Mouse (Mus musculus): ENCODE data around the gene Zfp750. TPM values are rescaled to one million over a fixed set of nuclear protein-coding genes. Genes with fewer than 3 reads are reported as not detected.

Gene Zfp750
- total and polyA plus RNA-seq, 3 experiments, result 0.06 to 0.08 TPM; not detected in 1

- Histone ChIP-seq H3K9me3 (replicated peaks; ENCODE audit: insufficient read depth, low read length) (no peaks in the 10 kb centered on the region), H3K4me1 (ENCODE audit: control insufficient read depth in 1 of 2, insufficient read depth in 2 of 2, low read length in 2 of 2) (no peaks in the 10 kb centered on the region), H3K79me2 (ENCODE audit: control insufficient read depth, insufficient read depth, low read length, poor library complexity) (no peaks in the 10 kb centered on the region), H3K27ac (ENCODE audit: control insufficient read depth, low read depth, low read length) (no peak overlapping the region), H3K36me3 (ENCODE audit: control insufficient read depth in 1 of 2, insufficient read depth in 2 of 2, low read length in 2 of 2) (peaks cover 0 to 15% of the 10 kb centered on the region in 2 experiments; a peak in 2 of 4 replicates), H3K9ac (ENCODE audit: control insufficient read depth, low read depth, low read length, poor library complexity, severe bottlenecking) (no peak overlapping the region), H3K4me3 (ENCODE audit: control insufficient read depth in 1 of 2, insufficient read depth in 1 of 2, low read depth in 2 of 2, low read length in 2 of 2) (no peak overlapping the region), H3K27me3 (ENCODE audit: control insufficient read depth in 1 of 2, insufficient read depth in 2 of 2, low read length in 2 of 2) (no peaks in the 10 kb centered on the region)
- no peak for DNase-seq (ENCODE audit: low read depth, low spot score)
- TF ChIP-seq MAX (IDR thresholded peaks at IDR 0.05; ENCODE audit: low read length), result no peak
- no peak for TF ChIP-seq GABPA (IDR thresholded peaks at IDR 0.05; ENCODE audit: low read depth, low read length)
- no peak for TF ChIP-seq CHD2 (IDR thresholded peaks at IDR 0.05; ENCODE audit: low read length)
- TF ChIP-seq POLR2AphosphoS2 (IDR thresholded peaks at IDR 0.05; ENCODE audit: low read length), result no peak
- no peak for TF ChIP-seq SIN3A (IDR thresholded peaks at IDR 0.05; ENCODE audit: low read length)
- no peak for TF ChIP-seq UBTF (IDR thresholded peaks at IDR 0.05; ENCODE audit: borderline replicate concordance, insufficient read depth, low read depth, low read length)
- no peak for TF ChIP-seq MAFK (IDR thresholded peaks at IDR 0.05; ENCODE audit: borderline replicate concordance, low read depth, low read length)
- no peak for TF ChIP-seq MYB (IDR thresholded peaks at IDR 0.05; ENCODE audit: low read depth, low read length)
- TF ChIP-seq ZKSCAN1 (IDR thresholded peaks at IDR 0.05; ENCODE audit: low read depth, low read length), result no peak
- TF ChIP-seq USF2 (IDR thresholded peaks at IDR 0.05; ENCODE audit: borderline replicate concordance in 1 of 2, insufficient read depth in 1 of 2, low read depth in 1 of 2, low read length in 2 of 2), result no peak
- no peak for TF ChIP-seq ETS1 (IDR thresholded peaks at IDR 0.05; ENCODE audit: low read depth, low read length)
- TF ChIP-seq CHD1 (IDR thresholded peaks at IDR 0.05; ENCODE audit: low read depth, low read length), result no peak
- no peak for TF ChIP-seq ZMIZ1 (IDR thresholded peaks at IDR 0.05; ENCODE audit: low read depth, low read length)
- TF ChIP-seq HCFC1 (IDR thresholded peaks at IDR 0.05; ENCODE audit: low read depth, low read length), result no peak
- TF ChIP-seq ZC3H11A (IDR thresholded peaks at IDR 0.05; ENCODE audit: low read depth, low read length), result no peak
- TF ChIP-seq MXI1 (IDR thresholded peaks at IDR 0.05; ENCODE audit: low read depth, low read length), result no peak
Observed at GRCm38 (mm10) chr11:121502000-121502860, 16.9 kb downstream of the Zfp750 start.

- Histone ChIP-seq H3K9ac (ENCODE audit: control insufficient read depth, low read depth, low read length, poor library complexity, severe bottlenecking) (no peak overlapping the region), H3K27ac (ENCODE audit: control insufficient read depth, low read depth, low read length) (no peak overlapping the region), H3K36me3 (ENCODE audit: control insufficient read depth in 1 of 2, insufficient read depth in 2 of 2, low read length in 2 of 2) (peaks cover 0 to 17% of the 10 kb centered on the region in 2 experiments; a peak in 2 of 4 replicates), H3K27me3 (ENCODE audit: control insufficient read depth in 1 of 2, insufficient read depth in 2 of 2, low read length in 2 of 2) (no peaks in the 10 kb centered on the region), H3K79me2 (ENCODE audit: control insufficient read depth, insufficient read depth, low read length, poor library complexity) (no peaks in the 10 kb centered on the region), H3K9me3 (replicated peaks; ENCODE audit: insufficient read depth, low read length) (no peaks in the 10 kb centered on the region), H3K4me3 (ENCODE audit: control insufficient read depth in 1 of 2, insufficient read depth in 1 of 2, low read depth in 2 of 2, low read length in 2 of 2) (no peak overlapping the region), H3K4me1 (ENCODE audit: control insufficient read depth in 1 of 2, insufficient read depth in 2 of 2, low read length in 2 of 2) (no peaks in the 10 kb centered on the region)
- DNase-seq (ENCODE audit: low read depth, low spot score), result no peak
- TF ChIP-seq SIN3A (IDR thresholded peaks at IDR 0.05; ENCODE audit: low read length), result no peak
- TF ChIP-seq GATA1 (IDR thresholded peaks at IDR 0.05; ENCODE audit: low read depth, low read length), result no peak
- no peak for TF ChIP-seq MAFK (IDR thresholded peaks at IDR 0.05; ENCODE audit: borderline replicate concordance, low read depth, low read length)
- no peak for TF ChIP-seq USF2 (IDR thresholded peaks at IDR 0.05; ENCODE audit: borderline replicate concordance in 1 of 2, insufficient read depth in 1 of 2, low read depth in 1 of 2, low read length in 2 of 2)
- no peak for TF ChIP-seq BHLHE40 (IDR thresholded peaks at IDR 0.05; ENCODE audit: borderline replicate concordance, low read depth, low read length)
- no peak for TF ChIP-seq UBTF (IDR thresholded peaks at IDR 0.05; ENCODE audit: borderline replicate concordance, insufficient read depth, low read depth, low read length)
- TF ChIP-seq TAL1 (IDR thresholded peaks at IDR 0.05; ENCODE audit: low read length), result no peak
- TF ChIP-seq JUND (IDR thresholded peaks at IDR 0.05; ENCODE audit: low read depth, low read length), result no peak
- TF ChIP-seq EP300 (IDR thresholded peaks at IDR 0.05; ENCODE audit: low read depth in 1 of 2, low read length in 2 of 2), result no peak; a peak in 1 of 4 replicates
- TF ChIP-seq ETS1 (IDR thresholded peaks at IDR 0.05; ENCODE audit: low read depth, low read length), result no peak
- TF ChIP-seq POLR2AphosphoS2 (IDR thresholded peaks at IDR 0.05; ENCODE audit: low read length), result no peak
Observed at GRCm38 (mm10) chr11:121501525-121501924, 17.6 kb downstream of the Zfp750 start.
